Mouse (Mus musculus): ENCODE data around the gene Olfr1348. TPM values are rescaled to one million over a fixed set of nuclear protein-coding genes. Genes with fewer than 3 reads are reported as not detected.
"Not testable (repeated sequence)": the region's sequence is repeated elsewhere in the genome, so short reads cannot be mapped to it uniquely, and the experiment has no call there.

The Olfr1348 gene
- total RNA-seq (2015; ENCODE audit: low replicate concordance), result not detected in 2 replicates
- not detected in 2 replicates for total RNA-seq (2017; ENCODE audit: low replicate concordance)

DNA sequence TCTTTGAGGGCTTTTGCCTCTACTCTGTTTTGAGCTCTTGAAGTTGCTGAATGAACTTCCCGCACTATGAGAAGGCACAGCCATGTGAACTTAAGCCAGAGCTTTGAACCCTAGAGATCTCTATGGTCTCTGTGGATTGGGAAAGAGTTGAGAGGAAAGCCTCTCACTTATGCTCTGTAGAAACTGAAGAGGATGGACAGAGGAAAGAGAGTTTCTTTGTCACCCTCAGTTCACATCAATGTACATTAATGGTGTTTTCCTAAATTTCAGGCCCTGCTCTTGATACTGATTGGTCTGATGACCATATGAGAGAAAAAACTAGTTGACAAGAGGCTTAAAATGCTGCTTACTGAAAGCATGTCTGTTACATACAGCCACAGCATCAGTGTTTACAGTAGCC, at the start of gene Olfr1348:
TSS of gene Olfr1348 (minus strand) at position 101 of the 400 bp plus-strand sequence.
- ATAC-seq (replicated peaks; ENCODE audit: low FRiP score, poor library complexity, severe bottlenecking), result no peak

DNA sequence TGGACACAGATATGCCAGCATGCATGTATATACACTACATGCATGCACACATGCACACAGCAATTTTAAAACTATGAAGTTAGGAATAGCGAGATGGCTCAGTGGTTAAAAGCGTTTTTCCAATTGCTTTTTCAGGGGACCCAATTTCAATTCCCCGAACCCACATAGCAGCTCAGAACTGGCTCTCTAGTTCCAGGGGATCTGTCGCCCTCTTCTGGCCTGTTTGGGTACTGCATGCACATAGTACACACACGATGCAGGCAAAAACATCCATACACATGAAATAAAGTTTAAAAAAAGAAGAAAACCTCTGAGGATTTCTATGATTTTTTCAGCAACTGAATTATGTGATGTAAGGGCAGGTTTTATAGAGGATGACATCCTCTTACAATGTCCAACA, 17.6 kb upstream of the Olfr1348 start:
- no peak for ATAC-seq (replicated peaks; ENCODE audit: low FRiP score, poor library complexity, severe bottlenecking)

- no peak for ATAC-seq (replicated peaks; ENCODE audit: low FRiP score, poor library complexity, severe bottlenecking)
Measured at GRCm38 (mm10) chr7:6525001-6525400, 16.5 kb upstream of the Olfr1348 start.

DNA sequence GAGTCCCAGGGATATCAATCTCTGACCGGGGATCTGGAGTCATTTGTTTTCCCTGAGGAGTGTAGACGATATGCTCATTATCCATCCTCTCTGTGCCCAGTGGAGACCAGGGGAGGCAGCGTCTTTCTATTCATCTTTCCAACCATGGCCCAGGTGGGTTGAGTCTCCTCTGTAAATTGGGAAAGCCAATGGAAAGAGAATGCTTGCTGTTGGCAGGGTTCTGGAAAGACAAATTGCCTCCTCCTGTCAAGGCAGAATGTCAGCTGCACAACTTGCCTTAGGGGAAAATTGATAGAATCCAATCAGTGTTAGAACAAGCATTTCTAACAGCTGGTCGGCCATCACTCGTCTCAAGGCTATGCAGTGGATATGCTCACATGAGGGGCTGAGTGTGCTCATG, 14.3 kb upstream of the Olfr1348 start, which contains the start of gene Olfr1349:
TSS of gene Olfr1349 (minus strand) at position 101 of the 400 bp plus-strand sequence.
- no peak for ATAC-seq (replicated peaks; ENCODE audit: low FRiP score, poor library complexity, severe bottlenecking)

DNA sequence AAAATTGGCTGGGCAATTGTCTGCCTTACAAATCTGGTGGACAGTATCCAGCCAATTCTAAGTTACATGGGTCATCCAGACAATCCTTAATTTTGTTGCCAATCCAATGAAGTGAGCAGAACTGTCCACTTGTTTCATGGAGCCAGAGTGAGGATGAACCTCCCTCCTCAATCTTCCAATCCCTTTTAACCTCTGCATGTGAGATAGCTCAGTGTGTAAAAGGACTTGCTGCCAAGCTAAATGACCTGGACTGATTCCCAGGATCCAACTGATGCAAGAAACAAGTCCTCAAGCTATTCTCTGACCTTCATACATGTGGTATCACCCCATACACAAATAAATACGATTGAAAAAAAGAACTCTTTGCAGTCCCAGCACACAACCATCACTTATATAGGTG, 13.1 kb upstream of the Olfr1348 start:
- no peak for ATAC-seq (replicated peaks; ENCODE audit: low FRiP score, poor library complexity, severe bottlenecking)

GRCm38 (mm10) chr7:6499655-6500054, 8.9 kb downstream of the Olfr1348 start, which contains the start of gene Olfr1347:
Gene Olfr1347, minus strand, starts transcription at chr7:6499755.
- no peak for ATAC-seq (replicated peaks; ENCODE audit: low FRiP score, poor library complexity, severe bottlenecking)

GRCm38 (mm10) chr7:6486841-6487240, 21.7 kb downstream of the Olfr1348 start, which contains the start of gene Olfr5:
Gene Olfr5, minus strand, starts transcription at chr7:6486941.
- ATAC-seq (replicated peaks; ENCODE audit: low FRiP score, poor library complexity, severe bottlenecking), result no peak

DNA sequence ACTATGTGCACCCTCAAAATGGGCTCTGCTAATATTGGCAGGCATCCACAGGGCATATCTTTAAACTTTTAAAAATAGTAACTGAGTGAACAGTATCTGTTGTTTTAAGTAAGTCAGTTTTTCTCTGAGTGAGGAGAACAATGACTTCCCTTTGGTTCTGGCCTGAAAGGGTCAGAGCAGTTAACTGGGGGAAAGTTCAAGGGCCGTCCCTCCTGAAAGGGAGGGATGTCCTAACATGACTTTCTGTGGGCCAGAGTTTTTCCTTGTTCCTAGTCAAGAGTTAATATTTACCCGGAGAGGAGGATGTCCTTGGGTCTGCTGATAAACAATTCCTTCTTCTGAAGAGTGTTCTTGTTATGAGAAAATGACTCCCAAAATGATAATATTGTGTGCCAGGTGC, 30.9 kb downstream of the Olfr1348 start:
- ATAC-seq (replicated peaks; ENCODE audit: low FRiP score, poor library complexity, severe bottlenecking), result not testable (repeated sequence)

DNA sequence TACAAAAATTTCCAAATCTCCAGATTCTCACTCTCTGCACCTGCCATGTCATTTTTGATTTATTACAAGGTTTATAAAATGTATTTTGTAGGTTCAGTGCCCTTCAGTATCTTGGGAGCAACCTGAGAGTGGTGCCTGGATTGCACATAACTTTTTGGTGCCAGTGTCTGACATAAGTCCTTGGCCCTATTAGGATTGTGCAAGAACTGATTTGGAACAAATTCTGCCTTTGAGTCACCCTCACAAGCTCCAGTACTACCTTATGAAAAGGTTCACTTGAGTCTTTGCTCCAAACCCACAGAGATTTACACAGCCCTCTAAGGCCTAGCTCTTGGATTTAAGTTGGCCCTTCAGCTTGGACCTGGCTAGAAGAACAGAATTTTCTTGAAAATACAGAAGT, 41.6 kb downstream of the Olfr1348 start, which contains the start of gene Olfr1346:
TSS of gene Olfr1346 (plus strand) at position 151 of the 400 bp plus-strand sequence.
- no peak for ATAC-seq (replicated peaks; ENCODE audit: low FRiP score, poor library complexity, severe bottlenecking)

- ATAC-seq (replicated peaks; ENCODE audit: low FRiP score, poor library complexity, severe bottlenecking), result no peak
Measured at GRCm38 (mm10) chr7:6456399-6456798, 52.1 kb downstream of the Olfr1348 start.

DNA sequence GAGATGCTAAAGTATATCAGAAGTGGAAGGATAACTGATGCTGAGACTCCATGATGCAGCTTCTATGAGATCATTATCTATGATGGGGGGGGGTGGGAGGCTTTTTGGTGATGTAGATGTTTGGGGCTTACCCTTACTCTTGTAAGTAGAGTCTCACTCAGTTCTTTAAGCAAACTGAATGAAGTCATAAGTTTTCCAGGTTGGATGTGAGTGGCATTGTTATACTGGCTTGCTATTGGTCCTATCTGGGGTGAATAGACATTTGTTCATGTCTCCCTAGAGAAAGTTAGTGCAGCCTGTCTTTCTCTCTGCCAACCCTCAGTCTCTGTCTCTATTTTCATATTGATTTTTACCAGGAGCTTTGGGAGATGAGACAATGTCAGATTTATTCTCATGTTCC, 52.7 kb downstream of the Olfr1348 start, which contains the start of gene Olfr1336:
TSS of gene Olfr1336 (plus strand) at position 301 of the 400 bp plus-strand sequence.
- ATAC-seq (replicated peaks; ENCODE audit: low FRiP score, poor library complexity, severe bottlenecking), result no peak

Other genes starting within 250 kb of the Olfr1348 start
- not detected in 2 replicates for gene Zfp667, start 222.2 kb downstream of the Olfr1348 start, total RNA-seq (2015; ENCODE audit: low replicate concordance)
- 0.09 and 0.84 TPM in 2 replicates for gene Zfp667, start 222.2 kb downstream of the Olfr1348 start, total RNA-seq (2017; ENCODE audit: low replicate concordance)
- gene Zfp583, start 177.5 kb downstream of the Olfr1348 start, total RNA-seq (2015; ENCODE audit: low replicate concordance), result not detected in 2 replicates
- not detected in 2 replicates for gene Zfp583, start 177.5 kb downstream of the Olfr1348 start, total RNA-seq (2017; ENCODE audit: low replicate concordance)
- gene Gm3854, start 165.0 kb downstream of the Olfr1348 start, total RNA-seq (2015; ENCODE audit: low replicate concordance), result not detected in 2 replicates
- not detected in 2 replicates for gene Gm3854, start 165.0 kb downstream of the Olfr1348 start, total RNA-seq (2017; ENCODE audit: low replicate concordance)
- gene Zfp78, start 145.5 kb downstream of the Olfr1348 start, total RNA-seq (2015; ENCODE audit: low replicate concordance), result not detected in 2 replicates
- gene Zfp78, start 145.5 kb downstream of the Olfr1348 start, total RNA-seq (2017; ENCODE audit: low replicate concordance), result 0.43 and 2.1 TPM in 2 replicates
- gene Zfp28, start 125.5 kb downstream of the Olfr1348 start, total RNA-seq (2015; ENCODE audit: low replicate concordance), result not detected in 2 replicates
- gene Zfp28, start 125.5 kb downstream of the Olfr1348 start, total RNA-seq (2017; ENCODE audit: low replicate concordance), result 9.6 TPM in 1 of 2 replicates, not detected in the other
- gene Smim17, start 110.0 kb downstream of the Olfr1348 start, total RNA-seq (2015; ENCODE audit: low replicate concordance), result not detected in 2 replicates
- not detected in 2 replicates for gene Smim17, start 110.0 kb downstream of the Olfr1348 start, total RNA-seq (2017; ENCODE audit: low replicate concordance)
- gene Gm20715, start 98.5 kb downstream of the Olfr1348 start, total RNA-seq (2015; ENCODE audit: low replicate concordance), result not detected in 2 replicates
- gene Gm20715, start 98.5 kb downstream of the Olfr1348 start, total RNA-seq (2017; ENCODE audit: low replicate concordance), result not detected in 2 replicates
- not detected in 2 replicates for gene Olfr1344, start 70.1 kb downstream of the Olfr1348 start, total RNA-seq (2015; ENCODE audit: low replicate concordance)
- gene Olfr1344, start 70.1 kb downstream of the Olfr1348 start, total RNA-seq (2017; ENCODE audit: low replicate concordance), result not detected in 2 replicates
- not detected in 2 replicates for gene Olfr1336, start 52.6 kb downstream of the Olfr1348 start, total RNA-seq (2015; ENCODE audit: low replicate concordance)
- not detected in 2 replicates for gene Olfr1336, start 52.6 kb downstream of the Olfr1348 start, total RNA-seq (2017; ENCODE audit: low replicate concordance)
- not detected in 2 replicates for gene Olfr1346, start 41.6 kb downstream of the Olfr1348 start, total RNA-seq (2015; ENCODE audit: low replicate concordance)
- gene Olfr1346, start 41.6 kb downstream of the Olfr1348 start, total RNA-seq (2017; ENCODE audit: low replicate concordance), result not detected in 2 replicates
- gene Olfr5, start 21.8 kb downstream of the Olfr1348 start, total RNA-seq (2015; ENCODE audit: low replicate concordance), result not detected in 2 replicates
- gene Olfr5, start 21.8 kb downstream of the Olfr1348 start, total RNA-seq (2017; ENCODE audit: low replicate concordance), result not detected in 2 replicates
- not detected in 2 replicates for gene Olfr1347, start 9.0 kb downstream of the Olfr1348 start, total RNA-seq (2015; ENCODE audit: low replicate concordance)
- not detected in 2 replicates for gene Olfr1347, start 9.0 kb downstream of the Olfr1348 start, total RNA-seq (2017; ENCODE audit: low replicate concordance)
- gene Olfr1349, start 14.2 kb upstream of the Olfr1348 start, total RNA-seq (2015; ENCODE audit: low replicate concordance), result not detected in 2 replicates
- not detected in 2 replicates for gene Olfr1349, start 14.2 kb upstream of the Olfr1348 start, total RNA-seq (2017; ENCODE audit: low replicate concordance)
- gene Olfr1350, start 56.1 kb upstream of the Olfr1348 start, total RNA-seq (2015; ENCODE audit: low replicate concordance), result not detected in 2 replicates
- gene Olfr1350, start 56.1 kb upstream of the Olfr1348 start, total RNA-seq (2017; ENCODE audit: low replicate concordance), result not detected in 2 replicates
- gene Zim1, start 187.7 kb upstream of the Olfr1348 start, total RNA-seq (2015; ENCODE audit: low replicate concordance), result not detected in 2 replicates
- not detected in 2 replicates for gene Zim1, start 187.7 kb upstream of the Olfr1348 start, total RNA-seq (2017; ENCODE audit: low replicate concordance)
- gene Peg3, start 221.7 kb upstream of the Olfr1348 start, total RNA-seq (2015; ENCODE audit: low replicate concordance), result not detected in 2 replicates
- not detected in 2 replicates for gene Peg3, start 221.7 kb upstream of the Olfr1348 start, total RNA-seq (2017; ENCODE audit: low replicate concordance)
- gene Usp29, start 221.8 kb upstream of the Olfr1348 start, total RNA-seq (2015; ENCODE audit: low replicate concordance), result 0.19 TPM in 1 of 2 replicates, not detected in the other
- not detected in 2 replicates for gene Usp29, start 221.8 kb upstream of the Olfr1348 start, total RNA-seq (2017; ENCODE audit: low replicate concordance)